Mouse (Mus musculus) liver, embryonic 13.5 days (tissue): ENCODE measurements around the gene Fam227a. TPM values are rescaled to one million over a fixed set of nuclear protein-coding genes. Genes with fewer than 3 reads are reported as not detected.

Source experiments
- ATAC-seq: fragments of 200-750 bp; cut with Nextera tagmentation; 2 replicates; pipeline ENCODE4 v1.8.0; 2017; ENCODE audit warnings: low read depth, mild to moderate bottlenecking, moderate number of reproducible peaks, moderate library complexity
- DNase-seq: peaks from one replicate; pipeline ENCODE4 v3.0.0; 2022
- H3K27ac ChIP-seq: fragments of 300-500 bp; sonication (generic); 2 replicates; pipeline ENCODE4 v1.5.1; 2015; ENCODE audit warnings: moderate library complexity, mild to moderate bottlenecking, inconsistent platforms
- H3K27me3 ChIP-seq: fragments of 300-500 bp; sonication (generic); 2 replicates; pipeline ENCODE4 v1.6.1; 2015; ENCODE audit warnings: mild to moderate bottlenecking, inconsistent platforms
- H3K36me3 ChIP-seq: fragments of 300-500 bp; sonication (generic); 2 replicates; pipeline ENCODE4 v1.6.1; 2015; ENCODE audit warnings: mild to moderate bottlenecking, inconsistent platforms
- H3K4me1 ChIP-seq: fragments of 300-500 bp; sonication (generic); replicated peaks from 2 replicates; pipeline ENCODE4 v1.6.1; 2015; ENCODE audit warnings: inconsistent platforms
- H3K4me2 ChIP-seq: fragments of 300-500 bp; sonication (generic); 2 replicates; pipeline ENCODE4 v1.6.1; 2015; ENCODE audit warnings: inconsistent platforms, mild to moderate bottlenecking, moderate library complexity
- H3K4me3 ChIP-seq: fragments of 300-500 bp; sonication (generic); replicated peaks from 2 replicates; pipeline ENCODE4 v1.5.1; 2015; ENCODE audit warnings: mild to moderate bottlenecking, inconsistent platforms
- H3K9ac ChIP-seq: fragments of 300-500 bp; sonication (generic); 2 replicates; pipeline ENCODE4 v1.6.1; 2015; ENCODE audit warnings: mild to moderate bottlenecking, inconsistent platforms
- H3K9me3 ChIP-seq: fragments of 300-500 bp; sonication (generic); replicated peaks from 2 replicates; pipeline ENCODE4 v1.6.1; 2016; ENCODE audit warnings: inconsistent platforms
- WGBS: fragments of 180-500 bp; shearing (Covaris S2); methylation state at CpG from one replicate; pipeline ENCODE4 v1.1.7; 2015; ENCODE audit not compliant: insufficient replicate concordance; 5-methylcytosine and 5-hydroxymethylcytosine counted together
- microRNA-seq: library from miRNA; unstranded; fragments of <30 nt; microRNA quantifications from one replicate; pipeline ENCODE4, GENCODE M21; 2016
- polyA plus RNA-seq: library from polyadenylated mRNA; unstranded; fragments of >200 nt; fragmentation: Nextera tagmentation; extraction: Ambion mirVana; gene quantifications from 2 replicates; pipeline ENCODE4 v1.2.1, GENCODE M21; 2015

Gene Fam227a
- polyA plus RNA-seq, 1 experiment from 2014 or later = 0.39 TPM

DNA sequence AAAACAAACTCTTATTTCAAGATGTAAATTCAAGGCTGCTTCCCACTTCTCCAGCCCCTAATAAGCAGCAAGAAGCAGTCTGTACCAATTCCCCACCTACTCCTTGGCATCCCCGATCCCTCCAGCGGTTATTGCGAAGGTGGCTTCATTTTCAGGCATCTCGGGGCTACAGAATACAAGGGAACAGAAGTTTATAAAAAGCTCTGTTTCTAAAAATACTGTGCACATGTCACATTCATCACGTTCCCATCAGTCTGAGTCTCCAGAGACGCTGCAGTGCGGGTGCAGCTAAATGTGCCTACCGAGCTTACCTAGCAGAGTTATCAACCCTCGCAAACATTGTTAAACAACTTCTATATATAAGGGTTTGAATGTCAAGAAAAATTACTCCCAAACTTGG is 96.3 kb downstream of the Fam227a start:
- H3K4me1 ChIP-seq = no peaks in the 10 kb centered on the region
- no peak overlapping the region for H3K9ac ChIP-seq
- no peak overlapping the region for H3K27ac ChIP-seq
- H3K36me3 ChIP-seq = no peaks in the 10 kb centered on the region
- DNase-seq (no peak), ATAC-seq (no peak)
- no peaks in the 10 kb centered on the region for H3K27me3 ChIP-seq
- H3K4me3 ChIP-seq = no peak overlapping the region
- 64% methylated on average over 9 of the region's 9 CpGs for WGBS
- H3K9me3 ChIP-seq = no peaks in the 10 kb centered on the region
- no peak overlapping the region for H3K4me2 ChIP-seq

- H3K4me2 ChIP-seq = no peak overlapping the region
- H3K4me3 ChIP-seq = no peak overlapping the region
- DNase-seq = no peak
- 57% methylated on average over 3 of the region's 3 CpGs for WGBS
- no peaks in the 10 kb centered on the region for H3K36me3 ChIP-seq
- H3K9ac ChIP-seq = no peak overlapping the region
- no peaks in the 10 kb centered on the region for H3K4me1 ChIP-seq
- ATAC-seq = no peak
- no peaks in the 10 kb centered on the region for H3K9me3 ChIP-seq
- no peaks in the 10 kb centered on the region for H3K27me3 ChIP-seq
- H3K27ac ChIP-seq = no peak overlapping the region
Observed at GRCm38 (mm10) chr15:79559649-79560048, 99.1 kb downstream of the Fam227a start.

Small RNA genes lying within 50 kb of the gene (microRNA-seq; reads per million reads assigned to microRNA genes)
- not detected for gene Gm27903

Other genes starting within 250 kb of the Fam227a start
- gene Csnk1e, start 203.4 kb downstream of the Fam227a start, polyA plus RNA-seq = 10.4 and 11.4 TPM in 2 replicates
- not detected in 2 replicates for gene Kcnj4, start 153.7 kb downstream of the Fam227a start, polyA plus RNA-seq
- gene Kdelr3, start 142.5 kb downstream of the Fam227a start, polyA plus RNA-seq = 6.2 and 6.4 TPM in 2 replicates
- 12.1 and 12.6 TPM in 2 replicates for gene Ddx17, start 112.2 kb downstream of the Fam227a start, polyA plus RNA-seq
- 0.22 and 0.40 TPM in 2 replicates for gene Dmc1, start 53.8 kb downstream of the Fam227a start, polyA plus RNA-seq
- 18.6 and 19.3 TPM in 2 replicates for gene Cby1, start 243 bp upstream of the Fam227a start, polyA plus RNA-seq
- gene Tomm22, start 11.9 kb upstream of the Fam227a start, polyA plus RNA-seq = 199 and 225 TPM in 2 replicates
- 20.0 and 21.6 TPM in 2 replicates for gene Josd1, start 29.0 kb upstream of the Fam227a start, polyA plus RNA-seq
- 32.6 and 36.9 TPM in 2 replicates for gene Gtpbp1, start 31.9 kb upstream of the Fam227a start, polyA plus RNA-seq
- 1.3 and 1.5 TPM in 2 replicates for gene Sun2, start 83.6 kb upstream of the Fam227a start, polyA plus RNA-seq
- 9.1 and 10.5 TPM in 2 replicates for gene Dnal4, start 118.9 kb upstream of the Fam227a start, polyA plus RNA-seq
- gene Nptxr, start 145.8 kb upstream of the Fam227a start, polyA plus RNA-seq = 0.12 and 0.13 TPM in 2 replicates
- not detected in 2 replicates for gene Npcd, start 175.3 kb upstream of the Fam227a start, polyA plus RNA-seq
- gene Cbx6, start 175.7 kb upstream of the Fam227a start, polyA plus RNA-seq = 9.7 and 10.2 TPM in 2 replicates
- 41.7 and 53.3 TPM in 2 replicates for gene Apobec3, start 232.7 kb upstream of the Fam227a start, polyA plus RNA-seq